Mouse (Mus musculus): ENCODE measurements at regions not wholly inside any gene's neighbourhood (a gene's known extent, or its start where the extent isn't known, plus 50 kb on each side); places are given as distances from the start of the nearest gene placed in this dataset.

- DNase-seq, result no peak
Observed at GRCm38 (mm10) chr17:14764796-14765195, 70.8 kb upstream of the Thbs2 start.

GRCm38 (mm10) chr17:14753095-14753494 is 59.1 kb upstream of the Thbs2 start:
- DNase-seq, result peak; percentile 35

DNA sequence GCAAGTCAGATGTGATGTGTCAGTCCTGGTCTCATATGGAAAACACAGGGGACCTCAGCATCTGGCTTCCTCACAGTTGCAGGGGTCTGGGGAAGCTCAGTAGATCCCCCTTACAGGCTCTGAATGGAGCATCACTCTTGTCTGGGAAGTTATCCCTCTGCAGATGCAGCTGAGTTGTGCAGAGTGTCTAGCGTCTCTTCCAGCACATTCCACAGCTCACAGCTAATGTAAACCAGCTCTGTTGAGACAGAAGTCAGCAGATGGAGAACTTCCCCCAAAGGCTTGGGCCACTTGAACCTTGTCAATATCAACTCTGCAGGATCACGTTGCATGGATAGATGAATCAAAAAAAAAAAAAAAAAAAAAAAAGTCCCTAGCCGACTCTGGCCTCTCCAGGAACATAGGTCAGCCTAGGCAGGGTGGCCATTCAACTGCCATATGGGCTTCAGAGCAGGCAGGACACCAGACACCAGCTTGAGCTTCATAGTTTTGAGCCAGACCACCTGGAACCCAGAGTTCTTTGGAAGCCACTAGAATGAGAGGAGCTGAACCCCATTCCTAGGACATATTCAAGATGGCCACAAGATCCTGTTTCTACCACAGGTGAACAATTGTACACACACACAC is 56.6 kb upstream of the Thbs2 start:
- DNase-seq, result no peak

- DNase-seq, result no peak
Observed at GRCm38 (mm10) chr17:14749281-14749680, 55.2 kb upstream of the Thbs2 start.

GRCm38 (mm10) chr17:14747255-14747869 is 53.3 kb upstream of the Thbs2 start:
- no peak for DNase-seq

DNA sequence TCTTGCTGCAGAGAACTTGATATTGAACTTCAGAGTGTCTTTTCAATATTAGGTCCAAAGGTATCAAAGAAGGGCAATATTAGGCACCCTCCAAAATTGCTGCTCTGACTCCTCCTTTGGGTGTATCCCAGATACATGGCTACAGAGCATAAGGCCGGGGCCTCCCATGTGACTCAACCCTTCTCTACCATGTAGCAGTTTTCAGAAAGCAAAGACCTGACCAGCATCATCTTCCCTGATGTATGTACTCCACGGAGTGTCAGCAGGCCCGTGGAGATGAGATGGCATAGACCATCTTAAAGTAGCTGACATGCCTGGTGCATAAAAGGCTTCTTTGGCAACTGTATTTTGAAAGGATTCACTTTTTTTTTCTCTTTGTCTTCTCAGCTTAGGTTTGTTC is 51.5 kb upstream of the Thbs2 start:
- no peak for DNase-seq

- DNase-seq, result no peak
Observed at GRCm38 (mm10) chr17:14744010-14744409, 50.0 kb upstream of the Thbs2 start.
